Mouse (Mus musculus) urinary bladder, postnatal 14 days (tissue): ENCODE data around the gene Olfr750.
A peak's percentile ranks its signal among the peaks of the same experiment; 100 is the strongest.

ENCODE experiments used
- DNase-seq: peaks from one replicate; pipeline ENCODE4 v3.0.0; 2021; ENCODE audit warnings: low spot score

The Olfr750 gene

DNA sequence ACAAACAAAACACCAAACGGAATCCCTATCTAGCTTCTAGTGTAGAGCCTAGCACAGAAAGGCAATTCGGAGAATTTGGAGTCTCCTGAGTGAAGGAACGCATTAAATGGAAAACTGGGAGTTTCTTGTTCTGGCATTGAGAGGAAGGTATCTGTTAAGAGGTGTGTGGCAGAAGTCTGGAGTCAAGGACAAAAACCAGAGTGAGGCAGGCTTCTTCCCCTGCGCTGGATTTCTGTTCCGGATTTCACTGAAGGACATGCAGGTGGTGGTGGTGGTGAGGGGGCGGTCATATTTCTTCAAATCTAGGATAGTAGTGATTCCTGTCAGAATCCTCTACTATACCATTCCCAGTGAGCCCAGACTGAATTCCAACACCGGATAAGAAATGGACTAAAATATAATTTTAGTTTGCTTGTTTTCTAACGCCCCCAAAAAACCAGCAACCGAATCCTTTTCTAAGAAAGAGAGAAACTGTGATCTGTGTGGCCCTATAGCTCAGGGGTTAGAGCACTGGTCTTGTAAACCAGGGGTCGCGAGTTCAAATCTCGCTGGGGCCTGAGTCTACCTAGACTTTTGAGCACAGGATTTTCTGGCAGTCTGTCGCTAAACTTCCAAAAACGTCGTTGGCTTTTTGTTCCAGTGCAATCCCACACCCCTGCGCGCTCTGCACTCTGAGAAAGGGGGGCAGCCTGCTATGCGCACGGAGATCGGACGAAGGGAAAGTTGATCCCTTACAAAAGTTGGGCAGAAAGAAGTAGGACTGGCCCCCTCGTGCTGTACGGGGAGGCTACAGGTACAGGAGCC is 14.1 kb upstream of the Olfr750 start:
- DNase-seq = peak; percentile 87

DNA sequence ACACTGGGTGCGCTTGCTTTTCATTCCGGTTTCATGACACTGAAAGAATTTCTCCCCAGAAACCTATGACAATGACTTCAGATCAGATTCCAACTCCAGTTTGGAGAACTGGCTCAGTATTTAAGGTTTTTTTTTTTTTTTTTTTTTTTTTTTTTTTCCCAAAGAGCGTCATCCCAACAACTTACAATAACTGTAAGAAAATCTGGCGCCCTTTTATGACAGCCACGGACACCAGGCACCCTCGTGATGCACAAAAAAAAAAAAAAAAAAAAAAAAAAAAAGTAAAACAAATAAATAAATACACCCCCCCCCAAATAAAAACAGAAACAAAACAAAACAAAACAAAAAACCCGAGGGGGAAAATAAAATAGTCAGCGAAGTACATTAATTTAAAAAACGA is 13.5 kb upstream of the Olfr750 start:
- DNase-seq = no peak

DNA sequence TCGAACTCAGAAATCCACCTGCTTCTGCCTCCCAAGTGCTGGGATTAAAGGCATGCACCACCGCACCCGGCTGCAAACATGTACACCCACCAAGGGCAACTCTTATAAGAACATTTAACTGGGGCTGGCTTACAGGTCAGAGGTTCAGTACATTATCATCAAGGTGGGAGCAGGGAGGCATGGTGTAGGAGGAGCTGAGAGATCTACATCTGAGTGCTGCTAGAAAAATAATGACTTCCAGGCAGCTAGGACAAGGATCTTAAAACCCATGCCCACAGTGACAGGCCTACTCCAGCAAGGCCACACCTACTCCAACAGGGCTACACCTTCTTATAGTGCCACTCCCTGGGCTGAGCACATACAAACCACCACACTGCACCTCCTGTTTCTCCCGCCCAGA is 11.7 kb upstream of the Olfr750 start:
- DNase-seq = no peak

DNA sequence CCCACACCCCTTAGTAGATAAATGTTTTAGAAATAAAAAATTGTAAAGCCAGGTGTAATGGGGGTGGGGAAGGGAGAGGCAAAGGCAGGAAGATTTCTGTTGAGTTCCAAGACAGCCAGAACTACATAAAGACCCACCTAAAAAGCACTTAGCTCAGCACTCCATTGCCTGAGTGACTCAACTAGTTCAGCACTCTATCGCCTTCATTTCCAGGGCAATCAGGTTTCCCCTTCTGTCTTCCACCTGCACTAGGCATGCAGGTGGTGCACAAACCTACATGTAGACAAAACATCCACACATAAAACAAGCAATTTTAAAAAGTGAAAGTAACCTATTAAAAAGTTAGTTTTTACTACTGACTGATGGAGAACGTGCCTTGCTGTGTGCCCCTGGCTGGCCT is 10.9 kb upstream of the Olfr750 start:
- no peak for DNase-seq

DNA sequence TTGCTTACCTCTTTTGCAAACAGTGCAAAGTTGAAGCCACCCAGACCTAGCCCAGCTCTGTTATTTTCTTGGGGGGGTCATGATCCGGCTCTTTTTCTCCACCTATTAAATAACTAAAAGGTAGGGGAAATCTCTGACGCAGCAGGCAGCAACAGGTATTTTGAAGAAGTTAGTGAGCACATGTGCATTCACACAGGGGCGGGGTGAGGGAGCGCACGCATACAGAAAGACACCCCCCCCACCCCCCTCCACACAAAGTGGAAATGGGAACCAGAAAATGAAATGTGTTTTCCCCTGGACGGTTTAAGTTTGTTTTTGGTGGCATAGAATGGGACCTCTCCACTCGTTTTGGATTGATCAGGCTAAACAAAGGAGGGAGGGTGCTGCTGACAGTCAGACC is 9.6 kb upstream of the Olfr750 start:
- DNase-seq = no peak

DNA sequence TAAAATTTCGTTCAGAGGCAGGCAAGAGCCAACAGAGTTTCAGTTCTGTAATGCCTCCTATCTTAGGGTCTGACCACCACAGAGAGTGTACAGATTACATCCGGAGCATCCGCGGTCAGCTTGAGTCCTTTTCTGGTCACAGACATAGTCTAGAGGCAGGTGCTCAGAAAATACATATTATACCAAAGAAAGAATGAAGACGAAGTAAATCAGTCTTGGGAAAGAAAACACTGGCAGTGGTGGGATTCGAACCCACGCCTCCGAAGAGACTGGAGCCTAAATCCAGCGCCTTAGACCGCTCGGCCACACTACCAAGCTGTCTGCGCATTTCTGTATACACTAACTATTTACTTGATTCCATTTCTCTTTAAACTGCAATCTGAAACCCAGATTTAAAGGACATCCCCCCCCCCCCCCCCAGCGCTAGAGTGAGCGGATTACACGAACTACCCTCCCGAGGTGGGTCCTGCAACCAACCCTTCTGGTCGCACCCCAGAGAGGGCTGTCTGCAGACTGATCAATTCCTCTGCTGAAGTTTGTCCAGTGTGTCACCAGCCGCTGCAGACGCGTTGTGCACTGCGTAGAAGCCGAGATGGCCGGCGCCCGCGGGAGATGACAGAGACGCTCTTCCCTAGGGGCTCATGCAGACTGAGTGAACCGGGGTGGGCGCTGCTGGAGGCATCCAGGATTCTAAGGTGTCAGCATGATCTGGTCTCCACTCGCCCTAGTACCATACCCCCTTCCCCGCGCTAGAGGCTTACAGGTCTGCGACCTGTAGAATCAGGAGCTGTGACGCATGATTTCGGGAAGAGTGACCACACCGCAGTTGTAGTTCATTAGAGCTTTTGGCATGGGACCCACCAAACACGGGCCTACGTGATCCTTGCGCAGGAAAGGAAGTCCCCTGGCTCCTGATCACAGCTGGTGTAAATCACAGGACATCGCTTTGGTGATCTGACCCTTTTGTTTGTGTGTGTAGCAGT is 8.7 kb upstream of the Olfr750 start:
- DNase-seq = peak; percentile 50

DNA sequence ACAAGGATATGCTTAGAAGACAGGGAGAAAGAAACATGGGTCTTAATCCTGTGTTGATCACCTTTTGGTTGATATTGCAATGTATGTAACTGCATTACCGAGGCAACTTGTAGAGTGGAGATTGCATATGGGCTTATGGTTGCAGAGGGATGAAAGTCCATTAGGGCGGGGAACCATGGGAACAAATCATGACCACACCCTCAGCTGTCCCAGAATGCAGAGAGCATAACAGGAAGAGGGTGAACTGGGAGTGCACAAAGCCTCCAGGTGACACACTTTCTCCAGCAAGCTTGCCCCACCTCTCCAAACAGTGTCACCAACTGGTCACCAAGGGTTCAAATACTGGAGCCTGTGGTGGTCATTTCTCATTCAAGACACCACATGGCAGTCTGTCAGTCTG is 6.8 kb upstream of the Olfr750 start:
- DNase-seq = no peak

- no peak for DNase-seq
These were observed 4.9 kb upstream of the Olfr750 start for GRCm38 (mm10) chr14:51079180-51079579.

- DNase-seq = peak; percentile 50
These were observed 4.6 kb downstream of the Olfr750 start for GRCm38 (mm10) chr14:51069617-51070016.

- no peak for DNase-seq
These were observed 5.3 kb downstream of the Olfr750 start for GRCm38 (mm10) chr14:51068956-51069355.

DNA sequence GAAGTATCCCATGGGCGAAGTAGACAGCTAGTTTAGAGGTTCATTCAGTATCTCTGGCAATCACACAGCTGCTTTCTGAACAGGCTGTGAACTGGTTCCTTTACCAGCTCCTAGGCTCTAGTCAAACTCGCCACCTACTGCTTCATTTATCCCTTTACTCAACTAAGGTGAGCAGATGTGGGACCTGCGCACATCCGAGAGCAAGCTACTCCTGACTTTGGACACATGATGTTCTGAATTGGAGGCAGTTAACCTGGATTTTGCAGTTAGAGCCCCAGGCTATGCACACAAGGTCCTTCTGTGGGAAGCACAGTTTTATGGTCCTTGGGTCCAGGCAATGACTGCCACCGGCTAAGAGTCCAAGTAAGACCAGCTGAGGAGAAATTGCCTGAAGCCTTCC is 13.5 kb downstream of the Olfr750 start:
- DNase-seq = no peak

GRCm38 (mm10) chr14:51057401-51057831 is 16.8 kb downstream of the Olfr750 start, which contains the start of gene Rnase12:
Rnase12 (minus strand) TSS chr14:51057661.
- DNase-seq = no peak

DNA sequence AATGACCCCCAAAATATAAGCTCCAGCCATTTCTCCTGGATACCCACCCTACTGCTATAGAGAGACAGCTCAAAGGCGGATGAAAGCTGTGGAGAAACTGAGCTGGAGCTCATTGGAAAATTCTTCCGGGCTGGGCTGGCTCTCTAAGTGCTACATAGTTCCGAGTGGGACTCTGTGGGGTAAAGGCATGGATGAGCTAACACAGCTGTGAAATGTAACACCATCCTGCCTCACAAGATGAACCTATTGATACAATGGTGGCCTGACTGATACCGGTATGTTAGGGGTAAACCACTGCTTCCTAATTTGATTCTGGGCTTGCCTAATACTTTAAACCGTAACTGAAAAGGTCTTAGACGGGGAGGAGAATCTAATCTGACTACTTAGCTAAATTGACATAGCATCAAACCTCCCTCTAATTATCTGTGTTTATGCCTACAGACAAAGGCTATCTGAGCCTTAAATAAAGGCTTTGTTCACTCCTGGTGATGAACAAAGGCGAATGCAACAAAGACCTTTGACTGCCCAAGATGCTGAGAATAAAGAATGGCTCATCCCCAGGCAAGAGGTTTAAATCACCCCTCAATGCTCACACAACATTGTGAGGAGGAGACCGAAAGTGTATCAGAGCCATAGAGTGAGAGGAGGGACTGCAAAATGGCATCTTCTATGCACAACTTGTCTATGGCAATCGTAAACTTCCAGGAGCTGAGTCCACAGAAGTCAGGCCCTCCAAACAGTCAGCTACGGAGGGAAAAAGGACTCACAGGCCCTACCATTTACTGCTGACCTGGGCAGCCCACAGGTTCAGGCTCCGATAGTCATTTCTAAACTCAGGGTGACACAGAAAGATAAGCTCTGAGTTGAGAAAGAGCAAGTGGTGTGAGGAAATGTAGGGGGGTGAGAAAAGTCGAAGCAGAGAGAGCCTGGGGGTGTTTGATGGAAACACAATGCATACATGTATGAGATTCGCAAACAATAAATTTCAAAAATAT is 19.7 kb downstream of the Olfr750 start:
- no peak for DNase-seq

DNA sequence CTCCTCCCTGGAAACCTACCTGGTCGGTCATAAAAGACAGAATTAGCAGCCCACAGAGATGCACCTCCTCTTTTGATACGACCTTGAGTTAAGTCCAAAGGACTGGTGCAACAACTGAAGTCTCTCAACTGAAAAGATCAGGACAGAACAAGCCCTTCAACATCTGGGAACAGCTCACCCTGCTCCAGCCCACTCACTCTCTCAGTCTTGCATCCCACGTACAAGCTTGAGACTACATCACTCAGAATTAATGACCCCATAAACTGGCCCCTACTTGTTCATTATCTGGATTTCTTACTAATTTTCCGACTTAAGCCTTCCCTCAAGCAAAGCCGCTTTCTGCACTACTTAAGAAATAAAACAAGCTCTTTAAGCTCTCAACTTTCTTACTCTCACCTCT is 21.1 kb downstream of the Olfr750 start:
- DNase-seq = no peak

- DNase-seq = no peak
These were observed 22.3 kb downstream of the Olfr750 start for GRCm38 (mm10) chr14:51051941-51052340.

DNA sequence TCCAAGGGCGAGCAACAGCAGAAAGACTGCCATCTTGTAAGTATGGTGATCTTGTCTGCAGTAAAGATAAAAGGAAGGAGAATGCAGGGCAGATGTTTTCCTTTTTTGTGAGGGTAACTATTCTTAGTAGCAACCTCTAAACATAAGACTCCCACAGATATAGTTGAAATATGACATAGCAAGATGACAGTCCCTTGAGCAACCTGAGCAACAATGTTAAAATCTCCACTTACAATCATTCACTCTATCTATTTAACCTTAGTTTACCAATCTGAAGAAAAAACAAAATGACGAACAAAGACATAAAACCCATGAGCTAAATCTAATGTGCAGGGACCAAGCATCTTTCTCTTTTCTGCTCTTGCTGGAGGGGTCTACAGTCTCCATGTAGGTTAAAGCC is 24.2 kb downstream of the Olfr750 start, which contains the start of gene Rnase11:
Rnase11 (minus strand) TSS at position 101 of the 400 bp plus-strand sequence.
- no peak for DNase-seq

DNA sequence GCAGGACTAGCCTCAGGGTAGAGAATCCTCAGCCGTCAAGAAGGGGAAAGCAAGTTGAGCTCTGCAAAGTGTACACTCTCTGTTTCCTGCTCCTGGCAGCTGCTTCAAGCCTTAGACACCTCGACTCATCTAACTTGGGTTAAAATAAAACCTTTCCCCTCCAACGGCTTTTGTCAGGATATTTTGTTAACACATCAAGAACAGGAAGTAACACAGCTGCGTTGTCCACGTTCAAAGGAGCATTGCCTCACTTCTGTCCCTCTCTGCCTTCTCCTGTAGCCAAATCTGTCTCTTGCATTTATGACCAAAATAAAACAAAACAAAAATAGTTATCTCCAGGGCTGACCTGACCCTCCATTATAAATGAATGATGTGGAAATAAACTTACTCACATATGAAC is 26.4 kb downstream of the Olfr750 start:
- DNase-seq = no peak

GRCm38 (mm10) chr14:51041769-51042168 is 32.5 kb downstream of the Olfr750 start, which contains the start of gene Rnase9:
Rnase9 (minus strand) TSS chr14:51041869.
- DNase-seq = no peak

GRCm38 (mm10) chr14:51036214-51036613 is 38.0 kb downstream of the Olfr750 start:
- no peak for DNase-seq

DNA sequence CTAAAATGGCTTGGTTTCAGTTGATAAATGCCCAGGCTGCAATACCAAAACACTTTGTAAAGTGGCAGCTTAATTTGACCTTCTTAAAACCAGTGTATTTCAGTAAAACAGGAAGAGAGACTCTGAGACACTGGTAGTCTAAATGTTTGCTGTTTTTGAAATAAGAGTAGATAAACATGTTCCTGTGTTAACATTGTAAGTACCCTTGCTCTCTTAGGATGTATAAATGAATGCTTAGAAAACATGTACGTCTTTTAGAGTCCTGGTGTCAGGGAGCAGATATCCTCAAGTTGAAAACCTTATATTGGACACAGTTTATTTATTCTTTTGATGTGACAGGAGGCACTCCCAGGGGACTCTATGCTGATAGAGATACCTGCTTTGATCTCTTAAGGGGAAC is 39.0 kb downstream of the Olfr750 start:
- DNase-seq = no peak

- DNase-seq = no peak
These were observed 46.7 kb downstream of the Olfr750 start for GRCm38 (mm10) chr14:51027387-51028155.
